Mouse (Mus musculus) right cerebral cortex, adult 18-20 months (tissue): ENCODE measurements around the gene Hrct1.
A peak's percentile ranks its signal among the peaks of the same experiment; 100 is the strongest.

Experiments used
- DNase-seq: peaks from one replicate; pipeline ENCODE4 v3.0.0; 2022; ENCODE audit warnings: mixed read lengths

Hrct1 gene

GRCm38 (mm10) chr4:43728576-43728954 lies 1.6 kb downstream of the Hrct1 start:
- no peak for DNase-seq

- no peak for DNase-seq
These were observed 2.1 kb downstream of the Hrct1 start for GRCm38 (mm10) chr4:43729126-43729525.

- no peak for DNase-seq
These were observed 3.0 kb downstream of the Hrct1 start, which contains the start of gene Spaar for GRCm38 (mm10) chr4:43729794-43730550. Gene Spaar (plus strand): TSS chr4:43730034.

GRCm38 (mm10) chr4:43730750-43731297 lies 3.8 kb downstream of the Hrct1 start:
- no peak for DNase-seq

DNA sequence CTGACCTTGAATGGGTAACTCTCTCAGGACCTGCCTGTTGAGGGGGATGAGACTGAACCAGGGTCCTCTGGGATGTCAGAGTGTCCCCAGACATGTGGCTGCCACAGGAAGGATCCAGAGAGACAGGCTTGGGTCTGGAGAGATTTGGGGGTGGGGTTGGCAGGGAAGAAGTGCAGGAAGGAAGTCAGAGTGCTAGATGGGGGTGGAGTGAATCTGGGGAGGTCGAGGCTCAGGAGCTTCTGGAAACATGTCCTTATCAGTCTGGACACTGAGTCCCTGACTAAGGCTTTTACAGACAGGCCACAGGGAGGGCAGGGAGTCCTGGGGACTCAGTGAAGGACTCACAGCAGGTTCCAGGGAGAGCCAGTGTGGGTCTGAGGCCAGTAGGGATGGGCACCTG lies 5.2 kb downstream of the Hrct1 start:
- no peak for DNase-seq

- no peak for DNase-seq
These were observed 6.2 kb downstream of the Hrct1 start for GRCm38 (mm10) chr4:43733186-43733585.

DNA sequence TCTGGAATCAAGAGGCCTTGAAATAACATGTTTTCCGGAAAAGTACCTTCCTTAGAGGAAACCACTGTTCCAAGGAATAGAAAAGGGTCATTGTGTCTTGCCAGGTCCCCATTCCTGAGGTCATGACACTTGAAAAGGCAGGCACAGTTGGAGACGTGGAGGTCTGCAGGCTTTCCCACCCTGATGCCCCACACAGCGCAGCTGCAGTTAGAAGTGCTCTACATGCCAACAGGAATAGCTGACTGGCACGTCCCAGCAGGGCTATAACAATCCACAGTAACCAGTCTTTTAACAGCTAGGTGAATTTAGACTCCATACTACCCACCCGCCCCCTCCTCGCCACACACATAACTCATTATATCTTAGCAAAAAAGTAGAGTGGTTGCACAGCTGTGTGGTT lies 10.2 kb downstream of the Hrct1 start:
- no peak for DNase-seq

- no peak for DNase-seq
These were observed 12.1 kb downstream of the Hrct1 start for GRCm38 (mm10) chr4:43738989-43739674.

DNA sequence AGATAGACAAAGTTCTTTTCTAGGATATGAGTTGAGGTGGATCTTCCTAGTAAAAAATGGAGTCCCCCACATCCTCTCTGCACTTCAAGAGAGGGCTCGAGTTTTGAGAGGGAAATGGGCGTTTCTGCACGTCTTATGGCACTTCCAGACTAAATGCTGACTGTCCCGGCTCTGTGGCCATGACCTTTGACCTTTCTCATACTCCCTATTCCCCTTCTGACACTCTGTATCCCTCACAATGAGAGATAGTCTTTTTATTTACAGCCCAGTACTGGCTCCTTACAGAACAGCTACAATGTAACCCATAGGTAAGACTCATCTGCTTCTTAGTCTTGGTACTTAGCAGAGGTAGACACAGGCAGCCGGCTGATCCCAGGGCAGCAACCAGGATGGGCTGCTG lies 14.5 kb downstream of the Hrct1 start:
- DNase-seq, result no peak

DNA sequence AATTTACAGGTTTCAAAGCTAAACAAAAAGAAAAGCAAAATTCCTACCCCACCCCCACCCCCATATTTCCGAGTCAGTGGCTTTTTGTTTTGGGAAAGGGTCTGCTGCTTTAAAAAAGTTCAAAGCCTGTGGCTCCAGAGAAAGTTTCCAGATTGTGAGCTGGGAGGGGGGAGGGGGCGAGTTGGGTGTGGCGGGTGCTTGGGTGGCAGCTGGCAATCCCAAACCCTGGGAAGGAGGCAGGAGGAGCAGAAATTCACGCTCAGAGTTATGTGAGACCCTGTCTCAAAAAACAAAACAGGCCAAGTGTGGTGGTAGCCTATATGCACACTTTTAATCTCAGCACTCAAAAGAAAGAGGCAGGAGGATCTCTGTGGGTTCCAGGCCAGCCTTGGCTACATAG lies 15.6 kb downstream of the Hrct1 start:
- DNase-seq, result no peak

- DNase-seq, result no peak
These were observed 16.1 kb downstream of the Hrct1 start for GRCm38 (mm10) chr4:43743099-43743498.

GRCm38 (mm10) chr4:43745187-43745586 lies 18.2 kb downstream of the Hrct1 start:
- DNase-seq, result no peak

DNA sequence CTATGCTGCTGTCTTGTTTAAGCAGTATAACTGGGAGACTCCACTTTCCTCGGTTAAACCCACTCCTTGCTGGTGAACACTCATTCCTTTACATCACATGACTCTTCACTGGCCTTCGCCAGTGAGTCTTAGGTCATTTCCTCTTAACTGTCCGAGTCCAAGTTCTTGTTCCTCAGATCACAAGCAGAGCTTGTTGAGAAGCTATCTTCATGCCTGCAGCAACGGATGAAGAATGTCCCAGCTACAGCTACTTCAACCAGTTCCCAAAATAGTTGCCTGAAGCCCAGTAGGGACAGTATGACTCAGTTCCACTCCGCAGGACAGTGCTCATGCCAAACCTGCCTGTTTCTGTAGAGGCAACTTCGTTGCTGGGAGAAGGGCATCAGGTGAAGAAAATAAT lies 30.2 kb downstream of the Hrct1 start:
- DNase-seq, result no peak

- DNase-seq, result peak; percentile 23
These were observed 32.8 kb downstream of the Hrct1 start for GRCm38 (mm10) chr4:43759571-43760418.

GRCm38 (mm10) chr4:43760460-43760859 lies 33.5 kb downstream of the Hrct1 start:
- no peak for DNase-seq

GRCm38 (mm10) chr4:43761336-43761735 lies 34.3 kb downstream of the Hrct1 start:
- DNase-seq, result no peak

DNA sequence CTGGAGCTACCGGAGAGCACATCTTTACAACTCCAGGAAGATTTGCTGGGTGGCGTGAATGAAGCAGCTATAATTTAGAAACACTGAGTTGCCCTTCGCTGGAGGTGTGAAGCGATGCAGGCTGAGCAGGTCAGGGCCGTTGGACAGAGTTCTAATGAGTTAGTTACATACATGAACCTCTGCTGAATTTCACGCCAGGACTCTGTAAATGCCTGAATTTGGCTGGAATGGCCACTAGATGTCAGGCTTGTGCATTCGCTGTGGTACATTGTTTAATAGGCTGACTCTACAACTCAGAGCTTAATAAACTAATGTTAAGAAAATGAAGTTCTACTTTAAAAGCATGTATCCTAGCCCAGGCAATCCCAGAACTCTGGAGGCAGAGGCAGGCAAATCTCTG lies 36.4 kb downstream of the Hrct1 start:
- peak; percentile 31 for DNase-seq

DNA sequence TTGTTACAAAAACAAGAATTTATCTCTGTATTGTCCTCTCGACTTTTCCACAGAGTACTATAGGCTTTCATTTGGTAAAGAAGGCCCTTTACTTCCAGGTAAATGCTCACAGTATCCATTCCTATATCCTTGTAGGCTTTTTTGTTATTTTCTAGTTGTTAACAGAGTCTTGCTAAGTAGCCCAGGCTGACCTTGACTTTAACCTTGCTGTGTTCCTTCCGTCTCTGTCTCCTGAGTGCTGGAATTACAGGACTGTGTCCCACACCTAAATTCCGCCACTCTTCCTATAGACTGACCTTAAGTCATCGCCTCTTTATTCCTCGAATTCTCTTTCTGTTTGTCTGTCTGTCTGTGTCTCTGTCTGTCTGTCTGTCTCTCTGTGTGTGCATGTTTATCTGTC lies 41.4 kb downstream of the Hrct1 start:
- no peak for DNase-seq

DNA sequence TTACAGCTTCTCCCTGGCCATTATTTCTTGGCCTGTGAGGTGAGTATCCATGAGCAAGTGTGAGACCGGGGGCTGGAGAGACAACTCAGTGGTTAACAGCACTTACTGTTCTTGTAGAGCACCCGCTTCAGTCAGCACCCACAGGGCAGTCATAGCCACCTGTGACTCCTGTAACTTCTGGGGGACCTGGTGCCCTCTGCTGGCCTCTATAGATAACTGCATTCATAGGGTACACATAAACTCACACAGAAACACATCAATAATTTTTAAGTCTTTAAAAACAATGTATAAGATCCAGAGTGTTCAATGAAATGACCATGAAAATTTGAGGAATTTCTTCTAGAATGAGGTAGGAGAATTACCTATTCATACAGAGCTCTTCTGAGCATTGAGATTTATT lies 42.4 kb downstream of the Hrct1 start:
- DNase-seq, result no peak

DNA sequence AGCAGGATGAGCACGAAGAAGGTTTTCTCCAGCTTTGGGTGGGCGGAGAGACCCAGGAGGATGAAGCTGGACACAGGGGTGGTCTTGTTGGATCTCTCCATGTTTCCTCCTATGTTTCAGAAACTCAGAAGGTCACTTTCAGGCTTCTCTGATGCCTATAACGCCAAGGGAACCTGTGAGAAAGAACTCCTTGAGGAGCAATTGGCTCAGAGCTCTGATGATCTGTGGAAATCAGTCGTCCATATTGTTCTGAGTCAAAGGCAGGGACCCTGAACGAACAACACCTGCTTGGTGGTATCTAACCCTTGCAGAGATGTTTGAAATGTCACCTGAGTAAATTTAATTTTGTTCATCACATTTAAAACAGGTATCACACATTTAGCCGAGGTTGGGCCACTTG lies 43.9 kb downstream of the Hrct1 start, which contains the start of gene Olfr159:
Olfr159 (minus strand) TSS at position 101 of the 400 bp plus-strand sequence.
- DNase-seq, result no peak

GRCm38 (mm10) chr4:43771626-43772025 lies 44.6 kb downstream of the Hrct1 start:
- DNase-seq, result no peak

GRCm38 (mm10) chr4:43772304-43772703 lies 45.3 kb downstream of the Hrct1 start:
- no peak for DNase-seq
